Mouse (Mus musculus) right cerebral cortex, postnatal 10 days (tissue): ENCODE results near the gene 4930402K13Rik.
"Not testable (repeated sequence)": the region's sequence is repeated elsewhere in the genome, so short reads cannot be mapped to it uniquely, and the experiment has no call there.

Experiments used
- DNase-seq, 2 experiments: peaks; one replicate each; pipeline ENCODE4 v3.0.0; 2021; ENCODE audit warnings: low spot score in 2 of 2

4930402K13Rik gene

GRCm38 (mm10) chrX:9104262-9104661 is at the start of gene 4930402K13Rik:
4930402K13Rik (plus strand) TSS chrX:9104562.
- DNase-seq = no peak

- peak; percentile 71 to 92 for DNase-seq
Measured at GRCm38 (mm10) chrX:9060952-9061351, 43.4 kb upstream of the 4930402K13Rik start.

GRCm38 (mm10) chrX:9062101-9062500 is 42.3 kb upstream of the 4930402K13Rik start:
- DNase-seq = no peak

GRCm38 (mm10) chrX:9062715-9063114 is 41.6 kb upstream of the 4930402K13Rik start, which contains the start of gene Fthl17f:
Fthl17f (plus strand) TSS chrX:9063015.
- DNase-seq = not testable (repeated sequence)

GRCm38 (mm10) chrX:9077699-9078098 is 26.7 kb upstream of the 4930402K13Rik start:
- peak; percentile 71 to 85 for DNase-seq

GRCm38 (mm10) chrX:9095066-9095465 is 9.3 kb upstream of the 4930402K13Rik start:
- not testable (repeated sequence) for DNase-seq

- no peak for DNase-seq
Measured at GRCm38 (mm10) chrX:9110381-9110780, 6.0 kb downstream of the 4930402K13Rik start.

GRCm38 (mm10) chrX:9124928-9125327 is 20.6 kb downstream of the 4930402K13Rik start:
- no peak for DNase-seq

- peak; percentile 33 to 35 for DNase-seq
Measured at GRCm38 (mm10) chrX:9128317-9128831, 24.0 kb downstream of the 4930402K13Rik start.

GRCm38 (mm10) chrX:9139290-9139948 is 35.1 kb downstream of the 4930402K13Rik start:
- DNase-seq = no peak

- no peak for DNase-seq
Measured at GRCm38 (mm10) chrX:9142669-9143068, 38.3 kb downstream of the 4930402K13Rik start.
